Mouse (Mus musculus) left cerebral cortex, postnatal 25 days (tissue): ENCODE results near the gene Gpr37l1. TPM values are rescaled to one million over a fixed set of nuclear protein-coding genes. Genes with fewer than 3 reads are reported as not detected.
A peak's percentile ranks its signal among the peaks of the same experiment; 100 is the strongest.

ENCODE experiments used
- DNase-seq, 2 experiments: peaks; one replicate each; pipeline ENCODE4 v3.0.0; 2022; ENCODE audit warnings: low spot score in 2 of 2, mixed read lengths in 1 of 2
- intact Hi-C: fragments of 180-260 bp; cut with DNase I; formaldehyde crosslinking; loops from one replicate; pipeline ENCODE4 v1.15.1; 2025
- total RNA-seq, 2 experiments: library from RNA; stranded (reverse); gene quantifications; 2 replicates each; pipeline ENCODE4 v1.2.3; 2021

The Gpr37l1 gene
- total RNA-seq, 2 experiments from 2014 or later: 182 to 212 TPM

DNA sequence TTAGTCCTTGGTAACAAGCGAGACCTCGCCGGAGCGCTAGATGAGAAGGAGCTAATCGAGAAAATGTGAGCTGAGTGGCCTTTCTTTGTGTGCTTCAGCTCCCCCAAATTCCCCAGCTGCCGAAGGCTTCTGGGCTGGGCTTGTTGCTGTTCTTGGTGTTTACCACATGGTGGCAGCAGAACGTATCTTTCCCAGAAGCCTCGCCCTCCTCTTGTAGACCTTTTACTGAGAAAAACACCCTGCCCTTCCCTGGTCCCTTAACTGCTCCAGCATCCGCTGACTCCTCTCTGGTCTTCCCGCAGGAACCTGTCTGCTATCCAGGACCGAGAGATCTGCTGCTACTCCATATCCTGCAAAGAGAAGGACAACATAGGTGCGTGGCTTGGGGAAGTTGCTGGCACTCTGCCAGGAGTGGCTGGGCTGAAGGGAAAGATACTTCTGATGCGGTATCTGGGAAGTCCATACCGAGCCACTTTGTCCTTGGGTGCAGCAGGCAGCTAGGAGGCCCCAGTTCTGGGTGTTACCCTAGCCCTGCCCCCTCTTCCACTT, 13.0 kb downstream of the Gpr37l1 start:
- intact Hi-C loops: loop anchor here (5.0 kb wide), 1 partner anchor 218 kb away; no protein-coding TSS in a partner anchor
- DNase-seq: peak; percentile 84 to 93

GRCm38 (mm10) chr1:135154011-135154410, 13.5 kb downstream of the Gpr37l1 start:
- DNase-seq: peak in 1 of 2 experiments; percentile 25
- intact Hi-C loops: loop anchor here (5.0 kb wide), 1 partner anchor 218 kb away; no protein-coding TSS in a partner anchor

- DNase-seq: no peak
- intact Hi-C loops: no loop called here
Observed at GRCm38 (mm10) chr1:135148996-135149395, 18.5 kb downstream of the Gpr37l1 start.

- peak in 1 of 2 experiments; percentile 22 for DNase-seq
- intact Hi-C loops: no loop called here
Observed at GRCm38 (mm10) chr1:135148476-135148875, 19.0 kb downstream of the Gpr37l1 start.

- DNase-seq: no peak
- intact Hi-C loops: no loop called here
Observed at GRCm38 (mm10) chr1:135147702-135148058, 19.8 kb downstream of the Gpr37l1 start.

DNA sequence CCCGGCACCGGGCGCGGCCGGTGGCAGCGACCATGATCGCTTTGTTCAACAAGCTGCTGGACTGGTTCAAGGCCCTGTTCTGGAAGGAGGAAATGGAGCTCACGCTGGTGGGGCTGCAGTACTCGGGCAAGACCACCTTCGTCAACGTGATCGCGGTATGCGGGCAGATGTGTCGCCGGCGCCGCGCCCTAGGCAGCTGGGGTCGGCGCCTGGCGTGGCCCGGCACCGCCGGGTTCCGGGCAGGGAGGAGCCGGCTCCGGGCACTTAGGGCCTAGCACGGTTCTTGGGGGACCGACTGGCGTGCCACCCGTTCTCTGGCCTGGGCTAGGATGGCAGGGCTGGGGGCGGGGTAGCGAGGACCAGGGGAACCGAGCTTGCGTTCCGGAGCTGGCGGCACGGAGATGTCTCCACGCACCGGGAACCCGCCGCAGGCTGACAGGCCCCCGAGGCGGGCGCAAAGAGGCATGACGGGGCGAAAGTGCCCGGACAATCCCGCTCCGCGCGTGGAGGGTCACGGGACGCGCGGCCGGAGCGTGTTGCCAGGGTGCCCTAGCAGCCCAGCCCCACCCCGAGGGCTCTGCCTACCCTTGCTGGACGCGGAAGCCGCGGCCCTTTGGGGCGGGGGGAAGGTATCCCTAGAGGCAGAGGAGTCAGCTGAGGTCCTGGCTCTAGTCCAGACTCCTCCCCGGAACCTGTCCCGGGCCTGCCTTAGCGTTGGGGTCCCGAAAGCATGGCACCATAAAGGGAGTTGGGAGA, 20.4 kb downstream of the Gpr37l1 start:
- intact Hi-C loops: no loop called here
- DNase-seq: peak; percentile 76 to 81

DNA sequence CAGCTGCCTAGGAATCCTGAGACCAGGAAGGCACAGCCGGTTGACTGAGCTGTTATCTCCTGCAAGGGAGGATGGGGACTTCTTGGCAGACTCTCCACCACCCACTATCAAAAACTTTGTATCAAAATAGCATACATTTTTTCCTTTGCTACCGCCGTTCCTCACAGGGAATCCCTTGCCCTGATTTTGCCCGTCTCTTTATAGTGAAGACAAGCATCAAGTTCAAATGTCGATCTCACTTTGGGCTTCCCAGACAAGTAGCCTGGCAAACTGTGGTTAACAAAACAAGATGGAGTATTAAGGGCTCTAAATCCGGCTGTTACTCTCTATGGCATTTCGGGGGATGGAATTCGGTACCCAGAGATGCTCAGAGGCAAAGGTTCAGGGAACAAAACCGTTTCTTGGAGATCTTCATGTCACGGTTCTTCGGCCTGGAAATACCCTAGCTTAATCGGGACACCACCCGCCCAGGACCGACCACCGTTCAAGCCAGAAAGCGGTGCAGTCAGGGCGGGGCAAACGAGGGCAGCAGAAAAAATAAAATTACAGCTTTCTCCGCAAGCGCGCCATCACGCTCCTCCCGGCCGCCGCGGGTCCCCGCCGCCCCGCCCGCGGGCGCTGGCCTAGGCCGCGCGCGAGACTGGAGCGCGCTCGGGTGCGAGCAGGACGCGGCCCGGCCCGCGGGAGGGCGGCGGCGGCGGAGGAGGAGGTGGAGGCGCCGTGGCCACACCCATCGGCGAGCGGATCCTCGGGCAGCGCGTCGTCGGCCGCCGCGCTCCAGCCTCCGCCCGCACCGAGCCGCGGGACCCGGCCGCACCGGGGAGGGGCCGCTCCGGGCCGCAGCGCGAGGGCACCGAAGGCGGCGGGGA, 21.2 kb downstream of the Gpr37l1 start, which contains the start of gene Arl8a:
Gene Arl8a, plus strand, starts transcription at position 748 of the 869 bp plus-strand sequence.
- DNase-seq: peak; percentile 84 to 90
- intact Hi-C loops: no loop called here

- intact Hi-C loops: no loop called here
- DNase-seq: no peak
Observed at GRCm38 (mm10) chr1:135143940-135144339, 23.5 kb downstream of the Gpr37l1 start.

GRCm38 (mm10) chr1:135142452-135142851, 25.0 kb downstream of the Gpr37l1 start:
- intact Hi-C loops: no loop called here

DNA sequence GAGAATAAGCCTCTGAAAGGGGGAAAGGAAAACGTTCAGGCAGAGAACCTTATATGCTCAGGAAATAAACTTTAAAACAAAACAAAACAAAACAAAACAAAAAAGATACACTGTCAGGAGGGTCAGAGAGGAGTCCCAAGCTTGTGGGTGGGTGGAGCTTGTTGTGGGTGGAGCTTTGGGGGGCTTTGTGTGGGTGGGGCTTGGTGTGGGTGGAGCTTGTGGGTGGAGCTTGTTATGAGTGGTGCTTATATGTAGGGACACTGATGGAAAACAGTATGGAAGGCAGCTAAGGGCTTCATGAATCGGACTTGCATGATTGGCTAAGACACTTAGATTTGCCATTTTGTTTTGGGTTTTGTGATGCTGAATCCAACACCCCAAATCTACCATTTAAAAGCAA, 27.6 kb downstream of the Gpr37l1 start:
- intact Hi-C loops: no loop called here
- DNase-seq: no peak

More at GRCm38 (mm10) chr1:135142452-135142851, 25.0 kb downstream of the Gpr37l1 start:
- DNase-seq: no peak

DNA sequence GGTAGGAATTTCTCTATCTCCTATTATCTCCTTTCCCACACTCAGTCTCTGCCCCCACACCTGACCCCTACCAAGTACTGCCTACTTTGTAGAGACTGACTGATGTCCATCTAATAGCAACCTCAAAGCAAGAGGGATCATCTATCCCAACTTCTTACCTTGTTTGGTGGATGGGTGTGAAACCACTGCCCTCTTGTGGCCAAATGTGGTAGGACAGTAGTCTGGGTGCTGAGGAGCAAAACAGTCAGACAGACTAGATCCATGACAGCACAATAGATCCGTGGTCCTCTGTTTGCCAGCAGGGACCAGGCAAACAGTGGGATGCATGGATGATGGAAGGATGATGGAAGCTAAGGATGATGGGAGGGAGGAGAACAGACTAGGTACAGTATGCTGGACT, 31.0 kb downstream of the Gpr37l1 start:
- intact Hi-C loops: no loop called here
- peak; percentile 69 to 77 for DNase-seq

DNA sequence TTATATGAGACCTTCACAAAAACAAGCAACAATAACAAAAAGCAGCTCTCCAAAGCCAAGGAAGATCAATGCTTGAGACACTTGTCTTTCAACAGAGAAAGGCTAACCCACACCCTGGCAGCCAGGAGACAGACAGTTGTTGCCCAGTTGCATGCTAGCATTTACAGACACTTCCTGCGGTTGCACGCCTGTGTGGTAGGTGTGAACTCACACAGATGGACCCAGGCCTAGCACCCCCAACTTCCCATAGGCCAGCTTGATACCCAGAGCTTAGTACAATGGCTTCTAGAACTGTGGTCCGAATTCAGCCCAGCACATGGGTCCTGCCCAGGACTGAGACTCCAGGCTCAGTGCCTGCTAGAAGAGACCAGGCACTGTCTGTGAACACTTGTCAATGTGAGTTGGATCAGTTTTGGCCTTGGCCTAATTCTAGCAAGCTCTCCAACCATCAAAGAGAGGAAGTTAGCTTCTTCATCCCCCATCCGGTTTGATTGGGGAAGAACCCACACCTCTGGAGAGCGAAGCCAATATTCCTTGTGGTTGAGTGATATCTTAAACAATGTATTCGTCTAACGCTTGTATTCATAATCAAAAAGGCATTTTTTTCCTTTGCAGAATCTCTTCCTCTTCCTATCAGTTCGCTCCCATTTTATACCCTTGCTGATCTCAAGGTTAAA, 32.2 kb downstream of the Gpr37l1 start:
- no peak for DNase-seq
- intact Hi-C loops: loop anchor here (1.0 kb wide), 1 partner anchor 25 kb away; no protein-coding TSS in a partner anchor

DNA sequence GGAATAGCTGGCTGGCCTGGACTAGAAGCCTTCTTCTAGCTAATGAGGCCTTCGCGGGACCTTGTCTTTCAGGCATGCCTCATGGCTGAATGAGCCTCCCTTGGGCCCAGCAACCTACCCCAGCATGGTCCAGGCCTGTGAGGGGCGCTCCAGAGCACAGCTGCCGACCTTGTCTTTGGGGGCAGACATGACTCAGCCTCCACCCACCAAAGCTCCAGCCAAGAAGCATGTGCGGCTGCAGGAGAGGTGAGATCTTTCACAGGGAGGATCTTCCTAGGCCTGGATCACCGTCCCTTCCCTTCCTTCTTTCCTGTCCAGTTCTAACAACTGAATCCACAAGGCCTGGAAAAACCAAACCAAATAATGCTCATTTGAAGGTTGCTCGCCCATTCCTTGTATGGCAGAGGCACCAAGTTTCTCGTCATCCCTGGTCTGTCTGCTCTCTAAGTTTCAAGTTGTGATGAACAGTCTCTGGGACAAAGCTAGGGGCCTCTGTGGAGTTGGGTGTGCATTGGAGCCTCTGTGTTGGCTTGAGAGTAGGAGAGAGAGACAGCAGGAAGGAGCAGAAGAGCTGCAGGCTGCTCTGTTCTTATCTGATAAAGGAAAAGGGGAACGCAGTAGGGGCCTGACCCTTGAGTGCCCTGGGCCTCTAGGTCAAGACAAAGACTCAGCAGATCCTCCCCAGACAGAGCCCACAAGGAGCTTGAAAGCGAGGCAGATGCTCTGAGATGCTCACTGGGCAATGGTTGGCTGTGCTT, 33.6 kb downstream of the Gpr37l1 start:
- intact Hi-C loops: no loop called here
- no peak for DNase-seq

DNA sequence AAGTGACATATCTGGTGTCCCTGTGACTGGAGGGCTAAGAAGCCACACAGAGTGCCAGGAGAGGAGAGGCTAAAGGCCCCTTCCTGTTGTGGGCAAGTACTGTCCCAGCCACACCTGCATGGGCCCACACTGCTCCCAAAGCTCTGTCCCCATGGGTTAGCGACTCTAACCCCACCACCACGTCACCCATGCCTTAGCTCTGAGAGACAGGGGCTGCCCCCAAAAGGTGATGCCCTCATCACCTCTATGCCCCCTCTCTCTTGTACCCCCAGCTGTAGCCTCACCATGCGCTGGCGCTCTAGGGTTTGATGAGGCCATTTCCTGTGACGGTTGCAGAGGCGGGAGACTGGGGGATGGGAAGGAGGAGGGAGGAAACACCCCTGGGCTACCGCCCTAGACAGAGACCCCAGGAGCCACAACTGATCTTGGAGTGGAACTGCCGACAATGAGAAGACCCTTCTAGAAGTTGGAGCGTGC, 34.5 kb downstream of the Gpr37l1 start:
- intact Hi-C loops: no loop called here
- DNase-seq: no peak

DNA sequence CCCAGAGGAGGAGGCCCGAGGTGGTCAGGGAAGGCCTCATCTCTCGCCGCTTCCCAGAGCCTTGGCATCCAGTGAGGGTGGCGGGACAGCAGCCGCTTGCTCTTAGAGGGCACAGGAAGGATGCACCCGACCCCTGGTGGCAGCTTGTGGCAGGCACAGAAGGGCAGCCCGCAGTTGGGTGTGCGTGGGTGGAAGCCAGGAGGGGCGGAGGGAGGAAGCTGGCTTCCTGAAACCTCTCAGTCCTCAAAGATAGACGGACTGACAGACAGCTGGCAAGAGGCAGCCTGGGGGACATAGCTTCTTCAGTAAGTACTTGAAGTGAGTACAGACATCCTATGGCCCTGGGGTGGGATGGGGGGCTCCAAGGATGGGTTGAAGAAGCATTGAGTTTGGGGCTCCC, 35.0 kb downstream of the Gpr37l1 start, which contains the start of gene Ptpn7:
Gene Ptpn7, plus strand, starts transcription at position 228 of the 400 bp plus-strand sequence.
- intact Hi-C loops: no loop called here
- peak; percentile 35 to 42 for DNase-seq

DNA sequence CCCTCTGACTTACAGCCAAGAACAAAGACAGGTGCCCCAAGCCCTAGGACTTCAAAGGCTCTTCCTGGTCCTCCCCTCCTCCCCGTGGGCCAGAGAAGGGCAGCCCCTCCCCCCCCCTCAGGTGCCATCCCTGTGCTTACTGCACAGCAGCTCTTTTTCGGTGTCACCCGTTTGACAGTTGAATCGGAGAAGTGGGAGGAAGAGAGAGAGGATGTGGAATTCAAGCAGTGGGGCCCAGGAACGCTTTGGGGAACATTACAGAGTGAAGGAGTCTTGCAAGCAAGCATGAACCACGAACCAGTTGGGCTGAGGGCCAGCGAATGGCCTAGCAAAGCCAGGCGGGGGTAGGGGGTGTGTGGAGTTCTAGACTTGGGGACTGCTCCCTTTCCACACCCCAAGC, 35.9 kb downstream of the Gpr37l1 start:
- no peak for DNase-seq
- intact Hi-C loops: no loop called here

DNA sequence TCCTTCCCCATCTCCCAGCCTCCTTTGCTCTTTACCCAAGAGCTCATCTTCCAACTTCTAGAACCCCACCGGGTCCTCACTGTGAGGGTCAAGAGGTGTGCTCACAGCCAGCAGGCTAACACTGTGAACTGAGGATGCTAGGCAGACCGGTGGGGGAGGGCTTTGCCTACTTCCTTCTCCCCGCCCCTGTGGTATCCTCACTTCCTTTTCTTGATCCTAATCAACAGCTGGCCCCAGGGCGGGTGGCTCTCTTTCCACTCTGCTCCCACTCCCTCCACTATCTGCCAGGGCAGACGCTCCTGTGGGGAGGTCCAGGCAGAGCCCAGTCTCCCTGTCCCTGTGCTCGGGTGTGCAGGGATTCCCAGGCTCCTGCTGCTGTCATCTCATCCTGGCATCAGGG, 36.4 kb downstream of the Gpr37l1 start:
- intact Hi-C loops: no loop called here
- DNase-seq: no peak

- DNase-seq: no peak
- intact Hi-C loops: no loop called here
Observed at GRCm38 (mm10) chr1:135130376-135131018, 37.0 kb downstream of the Gpr37l1 start.
